Mouse (Mus musculus) layer of hippocampus, postnatal 25 days (tissue): Measurements from ENCODE around the gene Zbtb38. TPM values are rescaled to one million over a fixed set of nuclear protein-coding genes. Genes with fewer than 3 reads are reported as not detected.

Experiments
- DNase-seq, 2 experiments: peaks; one replicate each; pipeline ENCODE4 v3.0.0; 2022; ENCODE audit warnings: mixed read lengths in 2 of 2, low spot score in 1 of 2; ENCODE audit errors: extremely low spot score in 1 of 2
- total RNA-seq, 2 experiments: library from RNA; stranded (reverse); gene quantifications; 2 replicates each; pipeline ENCODE4 v1.2.3; 2021

Zbtb38 gene
- 10 to 100 TPM; 53.0 to 54.6 TPM for total RNA-seq

DNA sequence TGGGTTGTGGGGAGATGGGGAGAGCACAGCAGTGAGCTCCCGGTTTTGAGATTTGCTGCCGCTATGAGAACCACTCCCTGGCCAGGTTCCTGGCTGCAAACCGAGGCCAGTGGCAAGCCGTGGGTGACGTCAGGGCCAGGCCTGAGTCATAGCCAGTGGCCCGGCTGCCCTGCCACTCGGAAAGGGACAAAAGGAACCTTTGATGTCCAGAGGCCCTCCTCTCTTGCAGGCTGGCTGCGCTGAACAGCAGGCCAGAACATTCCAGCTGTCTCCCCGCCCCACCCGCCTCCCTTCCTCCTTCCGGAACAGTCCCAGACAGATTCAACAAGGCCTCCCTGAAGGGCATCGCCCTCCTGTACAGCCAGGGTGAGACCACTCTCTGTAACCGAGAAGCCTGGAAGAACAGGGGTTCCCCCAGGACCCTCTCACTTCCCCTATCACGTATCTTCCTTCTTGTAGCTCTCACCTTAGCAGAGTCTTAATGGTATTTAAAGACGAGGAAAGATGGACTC is at the start of gene Zbtb38:
TSS of gene Zbtb38 (minus strand) at position 229 of the 512 bp plus-strand sequence.
- DNase-seq: peak in 1 of 2 experiments; percentile 41

DNA sequence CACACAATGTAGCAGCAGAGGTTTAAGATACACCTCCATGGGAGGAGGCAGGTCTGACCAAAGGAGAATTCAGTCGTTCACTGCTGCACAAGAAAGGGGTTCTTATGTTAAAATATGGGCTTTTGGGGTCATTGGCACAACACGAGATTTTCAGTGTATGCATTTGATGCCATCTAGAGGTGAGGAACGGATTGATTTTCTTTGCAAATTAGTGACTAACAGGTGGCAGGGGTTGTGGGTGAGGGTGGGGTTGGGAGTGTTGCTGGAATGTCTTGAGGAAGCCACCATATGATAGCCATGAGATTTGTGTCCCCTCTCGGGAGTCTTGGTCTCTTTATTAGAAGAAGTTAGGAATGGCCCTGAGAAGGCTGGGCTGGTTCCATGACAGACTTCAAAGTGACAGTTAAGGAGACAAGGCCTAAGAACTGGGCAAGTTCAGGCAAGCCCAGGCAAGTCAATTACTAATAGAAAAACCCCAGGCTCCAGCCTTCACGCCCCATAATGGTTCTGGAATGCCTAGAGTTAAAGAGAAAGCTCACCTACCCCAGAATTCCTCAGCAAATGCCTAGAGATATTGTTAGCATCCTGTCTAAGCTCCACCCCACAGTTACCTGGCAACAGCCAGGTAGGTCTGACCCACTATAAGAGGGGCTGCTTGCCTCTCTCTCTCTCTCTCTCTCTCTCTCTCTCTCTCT is 47.6 kb upstream of the Zbtb38 start:
- DNase-seq: no peak

DNA sequence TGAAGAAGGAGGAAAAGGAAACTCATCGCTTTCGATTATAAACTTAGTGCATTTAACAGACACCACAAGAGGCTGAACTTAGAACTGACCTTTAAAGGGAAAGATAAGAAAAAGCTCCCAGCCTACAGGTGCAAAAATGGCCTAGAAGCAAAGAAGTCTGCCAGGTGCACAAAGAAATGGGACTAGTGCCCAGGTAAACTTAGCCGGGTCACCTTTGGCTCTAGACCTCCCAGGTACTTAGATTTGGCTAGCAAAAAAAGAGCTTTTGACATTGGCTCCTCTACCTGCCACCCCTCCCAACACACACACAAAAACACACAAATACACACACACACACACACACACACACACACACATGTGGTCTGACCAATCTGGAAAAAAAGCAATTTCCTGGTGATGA is 44.7 kb upstream of the Zbtb38 start:
- no peak for DNase-seq

DNA sequence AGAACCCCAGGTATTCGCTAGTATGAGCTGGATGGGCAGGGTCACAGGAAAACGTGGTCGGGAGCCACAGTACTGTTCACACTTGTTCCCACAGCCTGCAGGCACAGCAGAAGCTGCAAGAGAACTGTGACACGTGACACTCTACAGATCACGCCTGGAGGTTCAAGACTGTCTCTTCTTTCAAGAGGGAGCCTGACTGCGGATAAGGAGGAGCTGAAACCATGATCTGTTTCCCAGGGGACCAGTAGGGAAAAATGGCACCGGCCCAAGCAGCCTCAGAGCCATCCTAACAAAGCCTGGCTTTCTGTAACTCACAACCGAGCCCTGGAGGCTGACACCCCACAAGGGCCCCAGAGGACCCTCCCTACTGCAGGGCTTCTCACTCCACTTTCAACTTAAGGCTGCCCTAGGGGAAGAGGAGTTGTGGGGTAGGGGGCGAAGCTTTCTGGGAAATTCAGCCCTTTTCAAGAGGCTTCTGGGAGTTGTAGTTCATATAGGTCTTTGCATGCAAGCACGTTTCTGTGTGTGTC is 42.8 kb upstream of the Zbtb38 start:
- peak; percentile 31 to 44 for DNase-seq

DNA sequence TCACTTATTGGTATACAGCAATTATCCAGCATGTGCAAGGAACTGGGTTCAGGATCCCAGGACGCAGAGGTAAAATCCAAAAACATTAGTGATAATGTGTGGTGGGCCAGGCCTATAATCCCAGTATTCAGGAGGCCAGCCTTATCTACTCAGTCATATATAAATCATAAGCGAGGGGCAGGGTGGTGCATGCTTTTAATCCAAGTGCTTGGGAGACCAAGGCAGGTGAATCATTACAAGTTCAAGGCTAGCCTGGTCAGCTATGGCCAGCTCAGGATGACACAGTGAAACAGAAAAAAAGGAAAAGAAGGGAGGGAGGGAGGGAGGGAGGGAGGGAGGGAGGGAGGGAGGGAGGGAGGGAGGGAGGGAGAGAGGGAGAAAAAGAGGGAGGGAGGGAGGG is 42.0 kb upstream of the Zbtb38 start:
- no peak for DNase-seq

DNA sequence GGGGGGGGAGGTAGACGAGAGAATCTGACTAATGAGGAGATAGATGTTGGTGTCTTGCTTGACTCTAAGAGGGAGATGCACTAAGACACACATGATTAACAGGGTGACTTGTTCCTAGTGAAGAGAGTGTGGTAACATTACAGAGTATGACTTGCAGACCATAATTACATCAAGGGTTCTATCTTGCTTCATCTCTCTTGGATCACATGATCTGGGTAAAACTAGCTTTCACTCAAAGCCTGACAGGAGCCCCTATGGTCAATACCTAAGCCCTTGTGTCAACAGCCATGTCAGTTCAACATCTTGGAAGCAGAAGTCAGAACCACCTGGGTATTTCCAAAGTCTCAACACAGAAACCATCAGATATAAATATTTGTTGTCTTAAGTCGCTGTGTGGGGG is 39.9 kb upstream of the Zbtb38 start:
- no peak for DNase-seq

DNA sequence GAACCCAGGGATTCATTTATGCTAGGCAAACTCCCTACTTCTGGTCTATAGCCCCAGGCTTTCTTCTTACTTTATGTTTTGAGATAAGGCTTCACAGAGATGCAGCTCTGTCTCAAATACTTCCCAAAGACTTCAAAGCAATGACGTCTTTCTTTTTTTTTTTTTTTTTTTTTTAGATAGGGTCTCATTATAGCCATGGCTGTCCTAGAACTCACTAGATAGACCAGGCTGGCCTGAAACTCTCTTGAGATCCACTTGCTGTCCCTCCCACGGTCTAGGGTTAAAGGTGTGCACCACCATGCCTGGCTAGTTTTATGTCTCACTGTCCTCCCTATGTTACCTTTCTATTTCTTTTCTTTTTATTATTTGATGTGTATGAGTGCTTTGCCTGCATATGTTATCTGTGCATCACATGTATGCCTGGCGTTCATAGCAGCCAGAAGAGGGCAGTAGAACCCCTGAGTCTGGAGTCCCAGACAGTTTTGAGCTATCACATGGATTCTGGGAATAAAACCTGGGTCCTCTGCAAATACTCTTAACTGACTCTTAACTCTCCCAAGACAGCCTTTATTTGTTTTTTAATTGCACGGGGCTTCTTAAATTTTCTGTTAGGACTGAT is 37.9 kb upstream of the Zbtb38 start:
- DNase-seq: no peak

DNA sequence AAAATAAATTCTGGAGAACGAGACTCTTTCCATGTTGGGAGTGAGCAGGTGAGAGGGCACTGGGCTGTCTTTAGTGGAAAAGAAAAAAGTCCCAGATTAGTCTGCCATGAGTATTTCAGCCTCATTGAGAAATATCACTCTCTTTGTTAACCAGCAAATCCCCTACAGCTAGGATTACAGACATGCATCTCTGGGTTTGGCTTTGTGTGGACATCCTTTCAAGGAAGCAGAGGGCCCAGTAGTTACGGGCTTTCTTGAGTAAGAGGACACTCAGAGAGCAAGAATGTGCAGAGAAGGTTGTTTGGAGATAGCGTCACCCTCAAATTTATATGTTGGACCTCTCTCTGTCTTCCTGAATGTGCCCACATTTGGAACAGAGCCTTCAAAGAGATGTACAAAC is 37.3 kb upstream of the Zbtb38 start:
- DNase-seq: no peak

DNA sequence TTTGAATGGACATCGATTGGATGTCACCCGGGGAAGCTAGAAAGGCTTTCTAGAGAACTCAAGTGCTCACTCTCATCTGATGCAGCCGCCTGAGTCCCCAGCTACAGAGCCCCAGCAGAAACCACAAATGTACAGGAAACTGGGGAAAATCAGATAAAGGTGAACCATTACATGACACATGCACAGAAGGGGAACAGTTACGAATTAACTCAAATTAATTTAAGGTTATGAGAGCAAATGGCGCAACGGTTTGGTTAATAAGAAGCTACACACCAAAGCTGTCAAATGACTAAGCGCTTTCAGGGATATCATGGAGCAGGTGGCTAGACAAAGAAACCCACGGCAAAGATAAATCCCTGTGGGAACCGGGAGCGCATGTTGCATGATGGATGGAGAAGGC is 35.2 kb upstream of the Zbtb38 start:
- DNase-seq: no peak

DNA sequence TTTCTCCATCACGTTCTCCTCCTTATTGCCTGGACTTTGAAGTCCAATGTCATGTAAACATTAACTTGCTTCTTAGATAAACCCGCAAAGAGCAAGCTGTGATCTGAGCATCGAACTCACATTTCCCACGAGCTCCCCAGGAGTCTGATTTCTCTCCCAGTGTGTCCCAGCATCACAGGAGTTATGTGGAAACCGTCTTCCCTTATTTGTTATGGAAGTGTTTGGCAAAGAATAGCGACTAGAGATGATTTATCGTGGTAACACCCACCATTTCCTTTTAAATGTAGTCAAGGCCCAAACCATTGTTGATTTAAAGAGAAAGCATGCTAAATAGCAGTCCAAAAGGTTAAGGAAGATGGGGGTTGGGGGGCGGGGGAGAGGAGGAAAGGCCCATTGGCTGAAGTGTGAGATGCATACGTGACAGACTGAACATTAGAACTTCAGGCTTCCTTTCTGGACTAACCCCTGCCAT is 33.3 kb upstream of the Zbtb38 start:
- no peak for DNase-seq

DNA sequence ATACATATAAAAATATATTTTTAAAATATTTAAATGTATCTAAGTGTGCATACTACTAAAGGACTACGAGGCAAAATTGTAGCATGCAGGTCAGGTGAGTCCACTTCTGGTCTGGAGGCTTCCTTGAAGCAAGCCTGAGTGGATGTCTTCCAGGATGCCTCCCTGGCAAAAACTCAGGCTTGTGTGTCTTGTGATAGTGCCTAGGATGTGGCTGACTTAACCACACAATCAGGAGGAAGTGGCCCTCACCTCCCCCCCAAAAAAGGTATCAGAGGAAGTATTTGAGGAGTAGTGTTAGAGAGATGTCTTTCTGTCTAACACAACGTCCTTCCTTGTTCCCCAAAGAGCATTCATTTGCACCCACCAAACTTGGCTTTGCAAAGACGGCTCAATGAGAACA is 32.6 kb upstream of the Zbtb38 start:
- DNase-seq: no peak

DNA sequence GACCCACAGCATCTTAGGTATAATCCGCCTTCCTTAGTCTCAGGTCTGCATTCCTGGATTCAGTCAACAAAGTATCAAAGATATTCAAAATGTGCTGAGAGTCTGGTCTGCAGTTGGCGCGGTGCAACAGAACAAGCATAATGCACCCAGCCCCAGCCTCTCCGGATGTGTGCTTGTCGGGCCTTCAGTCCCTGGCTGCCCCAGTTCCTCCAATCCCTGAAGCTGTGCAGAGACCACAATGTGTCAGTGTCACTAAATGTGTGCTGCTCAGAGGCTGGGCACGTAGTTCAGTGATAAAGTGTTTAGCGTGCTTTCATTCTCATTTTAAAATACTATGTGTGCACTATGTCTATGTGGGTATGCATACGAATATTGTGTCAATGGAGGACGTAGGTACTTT is 31.0 kb upstream of the Zbtb38 start:
- no peak for DNase-seq

DNA sequence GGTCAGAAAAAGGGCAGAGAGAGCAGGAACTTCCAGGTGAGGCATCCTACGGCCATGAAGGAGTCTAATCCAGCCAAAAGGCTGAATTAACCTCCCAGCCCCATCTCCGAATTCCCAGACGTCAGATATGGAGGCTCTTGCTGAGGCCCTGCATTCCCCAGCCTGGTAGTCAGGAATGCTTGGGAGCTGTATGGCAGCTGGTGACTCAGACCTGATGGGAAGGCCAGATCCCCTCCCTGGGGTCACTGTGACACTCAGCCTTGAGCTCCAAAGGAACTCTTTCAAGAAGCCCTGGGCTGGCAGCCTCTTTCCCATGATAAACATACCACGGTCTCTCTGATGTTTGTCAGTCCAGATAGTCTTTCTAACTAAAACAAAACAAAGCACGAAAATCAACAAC is 30.6 kb upstream of the Zbtb38 start:
- DNase-seq: no peak

DNA sequence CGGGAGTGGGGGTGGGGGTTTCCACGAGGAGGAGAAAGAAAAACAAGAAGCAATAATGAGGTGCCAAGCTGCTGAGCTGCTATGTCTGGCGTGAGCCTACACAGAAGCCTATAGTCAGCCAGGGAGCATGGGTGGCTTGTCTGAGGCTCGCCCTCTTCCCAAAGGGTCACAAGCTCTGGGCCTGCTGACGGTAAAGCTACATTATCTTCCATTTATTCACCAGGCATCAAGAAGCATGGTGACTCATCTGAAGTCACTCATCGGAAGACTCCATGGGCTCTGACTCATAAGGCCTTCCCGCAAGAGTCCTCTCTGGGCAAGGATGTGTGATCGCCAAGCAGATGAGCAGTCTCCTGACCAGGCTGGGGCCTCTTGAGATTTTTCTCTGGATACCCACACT is 29.4 kb upstream of the Zbtb38 start:
- DNase-seq: no peak

DNA sequence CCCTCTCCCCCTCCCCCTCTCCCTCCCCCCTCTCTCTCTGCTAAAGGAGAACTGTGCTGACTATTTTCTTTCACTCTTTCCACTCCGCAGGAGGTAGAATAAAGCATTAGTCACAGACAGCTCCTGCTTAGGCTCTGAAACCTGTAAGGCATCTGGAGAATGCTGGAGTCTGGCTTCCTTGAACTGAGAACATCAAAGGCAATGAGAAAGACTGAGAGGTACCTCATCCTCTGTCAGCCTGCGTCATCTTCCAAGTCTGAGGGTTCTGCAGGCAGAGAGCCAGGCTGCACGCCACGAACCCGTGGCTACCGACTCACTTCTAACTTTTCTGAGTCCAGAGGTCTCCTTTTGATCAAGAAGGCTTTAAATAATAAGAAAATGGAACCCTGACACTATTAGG is 20.5 kb upstream of the Zbtb38 start:
- DNase-seq: no peak

DNA sequence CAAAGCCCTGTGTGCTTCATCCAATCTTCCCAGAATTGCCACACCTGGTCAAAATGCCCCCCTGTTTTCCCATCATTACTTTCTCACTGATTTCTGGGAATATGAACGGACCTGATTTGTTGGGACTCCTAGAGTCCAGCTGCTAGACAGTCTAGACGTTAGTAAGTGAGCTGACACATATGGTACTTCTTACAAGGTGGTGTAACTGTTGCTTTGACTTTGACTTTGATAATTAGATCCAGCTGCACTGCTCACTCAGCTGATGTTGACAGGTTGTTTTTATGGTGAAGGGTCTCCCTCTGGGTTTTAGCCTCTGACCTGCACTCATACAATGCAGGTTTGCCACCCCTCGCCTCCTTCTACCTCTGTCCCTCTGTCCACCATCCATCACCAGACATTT is 17.8 kb upstream of the Zbtb38 start:
- no peak for DNase-seq

DNA sequence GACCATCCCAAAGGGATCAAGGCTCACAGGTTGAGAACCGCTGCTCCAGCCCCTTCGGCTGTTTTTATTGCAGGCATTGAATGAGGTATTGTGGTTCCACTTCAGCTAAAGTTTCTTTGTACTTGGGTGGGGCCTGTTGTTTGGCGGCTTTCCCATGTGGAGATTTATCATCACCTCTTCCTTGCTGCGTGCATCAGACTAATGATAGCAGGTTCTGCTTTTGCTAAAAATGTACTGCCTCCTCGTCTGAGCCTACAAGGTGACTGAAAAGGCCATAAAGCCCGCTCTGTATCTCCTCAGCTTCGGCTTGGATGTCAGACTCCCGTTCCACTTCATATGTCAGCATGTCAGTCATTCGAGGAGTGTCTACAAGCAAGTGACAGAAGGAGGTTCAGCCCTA is 17.0 kb upstream of the Zbtb38 start:
- no peak for DNase-seq

DNA sequence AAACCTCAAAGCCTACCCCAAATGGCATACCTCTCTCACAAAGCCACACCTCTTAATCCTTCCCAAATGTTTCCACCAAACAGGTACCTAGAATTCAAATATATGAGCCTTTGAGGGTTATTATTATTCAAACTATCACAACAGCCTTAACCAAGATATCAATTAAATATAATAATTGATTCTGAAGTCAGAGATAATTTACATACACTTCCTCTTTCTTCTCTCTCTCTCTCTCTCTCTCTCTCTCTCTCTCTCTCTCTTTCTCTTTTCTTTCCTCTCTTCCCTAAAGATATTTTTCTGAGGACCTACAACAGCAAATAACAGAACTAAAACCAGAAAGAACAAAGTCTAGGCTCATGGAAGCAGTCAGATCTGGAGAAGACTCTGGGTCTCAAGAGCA is 15.2 kb upstream of the Zbtb38 start:
- DNase-seq: no peak

DNA sequence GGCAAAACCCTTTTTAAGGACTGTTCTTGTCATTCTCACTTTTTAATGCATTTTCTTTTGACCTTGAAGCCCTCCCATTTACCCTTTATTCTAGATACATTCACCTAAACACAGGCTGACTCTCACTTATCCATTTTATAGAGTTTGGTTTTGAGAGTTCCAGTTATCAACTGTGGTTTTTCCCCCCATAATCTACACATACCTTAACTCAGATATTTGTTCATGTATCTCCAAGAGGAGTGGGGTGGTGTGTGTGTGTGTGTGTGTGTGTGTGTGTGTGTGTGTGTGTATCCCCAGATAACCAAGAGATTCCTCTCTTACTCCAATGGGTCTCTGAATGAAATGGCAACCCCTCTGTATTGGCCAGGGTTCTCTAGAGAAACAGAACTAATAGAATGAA is 13.4 kb upstream of the Zbtb38 start:
- DNase-seq: no peak

DNA sequence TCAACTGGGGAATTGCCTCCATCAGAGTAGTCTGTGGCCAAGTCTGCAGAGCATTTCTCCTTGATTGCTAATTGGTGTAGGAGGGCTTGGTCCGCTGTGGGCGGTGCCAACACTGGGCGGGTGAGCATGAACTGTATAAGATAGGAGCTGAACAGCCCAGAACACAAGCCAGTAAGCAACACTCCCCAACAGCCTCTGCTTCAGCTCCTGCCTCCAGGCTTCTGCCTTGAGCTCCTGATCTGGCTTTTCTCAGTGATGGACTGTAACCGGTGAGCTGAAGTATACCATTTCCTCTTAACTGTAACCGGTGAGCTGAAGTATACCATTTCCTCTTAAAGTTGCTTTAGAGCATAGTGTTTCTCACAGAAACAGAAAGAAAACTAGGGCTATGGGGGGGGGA is 12.8 kb upstream of the Zbtb38 start:
- DNase-seq: no peak

DNA sequence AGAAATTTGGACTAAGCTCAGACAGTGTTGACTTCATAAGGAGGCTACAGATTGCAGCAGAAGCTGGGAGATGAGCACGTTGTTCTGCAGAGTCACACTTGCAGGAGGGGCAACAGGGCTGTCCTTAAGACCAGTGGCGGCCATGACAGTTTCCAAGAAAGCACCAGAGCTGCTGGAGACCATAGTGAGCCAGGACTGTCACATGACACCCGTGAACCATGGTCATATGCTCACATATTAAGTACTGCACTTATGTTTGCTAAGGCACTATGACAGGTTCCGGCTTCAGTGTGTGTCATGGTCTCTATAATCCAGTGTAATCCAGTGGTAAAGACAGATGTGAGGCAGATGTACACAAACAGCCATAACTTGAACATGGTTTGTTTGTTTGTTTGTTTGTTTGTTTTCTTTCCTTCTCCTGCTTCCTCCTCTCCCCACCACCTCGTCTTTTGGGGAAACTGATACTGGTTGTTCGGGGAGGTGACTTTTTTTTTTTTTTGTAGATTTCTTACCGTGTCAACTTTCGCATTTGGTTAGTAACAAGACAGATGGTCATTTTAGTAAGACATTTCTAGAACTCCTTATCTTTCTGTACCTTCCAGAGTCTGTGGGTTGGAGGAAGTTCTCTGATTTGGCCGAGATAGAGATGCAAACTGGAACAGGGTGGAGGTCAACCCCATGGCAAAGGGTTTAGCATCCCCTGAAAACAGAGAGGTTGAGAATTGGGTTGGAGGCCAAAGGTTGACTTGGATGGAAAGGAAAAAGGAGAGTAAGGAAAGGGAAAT is 11.4 kb upstream of the Zbtb38 start:
- no peak for DNase-seq
